Mouse (Mus musculus): Measurements from ENCODE around the gene Rps6ka2. TPM values are rescaled to one million over a fixed set of nuclear protein-coding genes. Genes with fewer than 3 reads are reported as not detected.
"Not testable (repeated sequence)": the region's sequence is repeated elsewhere in the genome, so short reads cannot be mapped to it uniquely, and the experiment has no call there.

The Rps6ka2 gene
- 18.7 and 22.5 TPM in 2 replicates for polyA plus RNA-seq (2015; fragmentation: Nextera tagmentation; extraction: Ambion mirVana)

GRCm38 (mm10) chr17:7169627-7170303, at the start of gene Rps6ka2:
Gene Rps6ka2, plus strand, starts transcription at chr17:7170115.
- Histone ChIP-seq H3K4me1 (ENCODE audit: insufficient read depth, low read length) (peaks cover 32% of the 10 kb centered on the region), H3K36me3 (ENCODE audit: insufficient read depth, low read length) (no peaks in the 10 kb centered on the region), H3K27me3 (ENCODE audit: insufficient read depth, low read length) (no peaks in the 10 kb centered on the region), H3K9ac (replicated peaks; ENCODE audit: low read length) (peak within 1 kb of the TSS; percentile 79), H3K27ac (ENCODE audit: low read length) (peak within 1 kb of the TSS; percentile 94), H3K4me2 (replicated peaks; ENCODE audit: low read depth, low read length) (peak within 1 kb of the TSS; percentile 79), H3K9me3 (ENCODE audit: low read length) (no peaks in the 10 kb centered on the region), H3K4me3 (ENCODE audit: low read length) (peak within 1 kb of the TSS; percentile 84)
- WGBS = under 1% methylated on average over 56 of the region's 56 CpGs
- peak; percentile 100 for ATAC-seq (ENCODE audit: low FRiP score, low TSS enrichment)

- not testable (repeated sequence) for H3K9ac ChIP-seq (replicated peaks; ENCODE audit: low read length); H3K4me3 ChIP-seq (ENCODE audit: low read length); H3K9me3 ChIP-seq (ENCODE audit: low read length); ATAC-seq (ENCODE audit: low FRiP score, low TSS enrichment); H3K27me3 ChIP-seq (ENCODE audit: insufficient read depth, low read length); H3K4me1 ChIP-seq (ENCODE audit: insufficient read depth, low read length); H3K4me2 ChIP-seq (replicated peaks; ENCODE audit: low read depth, low read length); H3K36me3 ChIP-seq (ENCODE audit: insufficient read depth, low read length); H3K27ac ChIP-seq (ENCODE audit: low read length)
- 90% methylated on average over 3 of the region's 3 CpGs for WGBS
Observed at GRCm38 (mm10) chr17:7120835-7121234, 49.1 kb upstream of the Rps6ka2 start.

- H3K27me3 ChIP-seq (ENCODE audit: insufficient read depth, low read length); H3K4me2 ChIP-seq (replicated peaks; ENCODE audit: low read depth, low read length); H3K9me3 ChIP-seq (ENCODE audit: low read length); H3K27ac ChIP-seq (ENCODE audit: low read length); H3K4me3 ChIP-seq (ENCODE audit: low read length); H3K4me1 ChIP-seq (ENCODE audit: insufficient read depth, low read length); H3K36me3 ChIP-seq (ENCODE audit: insufficient read depth, low read length); H3K9ac ChIP-seq (replicated peaks; ENCODE audit: low read length): not testable (repeated sequence)
- WGBS = 36% methylated on average over 11 of the region's 11 CpGs
- ATAC-seq (ENCODE audit: low FRiP score, low TSS enrichment) = peak; percentile 53
Observed at GRCm38 (mm10) chr17:7122554-7122953, 47.4 kb upstream of the Rps6ka2 start.

- H3K9ac ChIP-seq (replicated peaks; ENCODE audit: low read length); H3K27me3 ChIP-seq (ENCODE audit: insufficient read depth, low read length); H3K9me3 ChIP-seq (ENCODE audit: low read length); H3K4me2 ChIP-seq (replicated peaks; ENCODE audit: low read depth, low read length); H3K27ac ChIP-seq (ENCODE audit: low read length); H3K36me3 ChIP-seq (ENCODE audit: insufficient read depth, low read length); ATAC-seq (ENCODE audit: low FRiP score, low TSS enrichment); H3K4me3 ChIP-seq (ENCODE audit: low read length); H3K4me1 ChIP-seq (ENCODE audit: insufficient read depth, low read length): not testable (repeated sequence)
- 25% methylated on average over 6 of the region's 10 CpGs for WGBS
Observed at GRCm38 (mm10) chr17:7126475-7126874, 43.4 kb upstream of the Rps6ka2 start.

GRCm38 (mm10) chr17:7134002-7134401, 35.9 kb upstream of the Rps6ka2 start:
- H3K36me3 ChIP-seq (ENCODE audit: insufficient read depth, low read length); H3K9ac ChIP-seq (replicated peaks; ENCODE audit: low read length); H3K9me3 ChIP-seq (ENCODE audit: low read length); H3K4me1 ChIP-seq (ENCODE audit: insufficient read depth, low read length); H3K4me3 ChIP-seq (ENCODE audit: low read length); H3K4me2 ChIP-seq (replicated peaks; ENCODE audit: low read depth, low read length); ATAC-seq (ENCODE audit: low FRiP score, low TSS enrichment); H3K27ac ChIP-seq (ENCODE audit: low read length); H3K27me3 ChIP-seq (ENCODE audit: insufficient read depth, low read length): not testable (repeated sequence)
- WGBS = no CpG with 5 or more reads among the region's 7 CpGs

- H3K27me3 ChIP-seq (ENCODE audit: insufficient read depth, low read length); H3K4me3 ChIP-seq (ENCODE audit: low read length); H3K4me2 ChIP-seq (replicated peaks; ENCODE audit: low read depth, low read length); ATAC-seq (ENCODE audit: low FRiP score, low TSS enrichment); H3K36me3 ChIP-seq (ENCODE audit: insufficient read depth, low read length); H3K27ac ChIP-seq (ENCODE audit: low read length); H3K4me1 ChIP-seq (ENCODE audit: insufficient read depth, low read length); H3K9ac ChIP-seq (replicated peaks; ENCODE audit: low read length); H3K9me3 ChIP-seq (ENCODE audit: low read length): not testable (repeated sequence)
- WGBS = 96% methylated on average over 7 of the region's 8 CpGs
Observed at GRCm38 (mm10) chr17:7135277-7135676, 34.6 kb upstream of the Rps6ka2 start.

GRCm38 (mm10) chr17:7138186-7138925, 31.6 kb upstream of the Rps6ka2 start:
- H3K9me3 ChIP-seq (ENCODE audit: low read length) = no peaks in the 10 kb centered on the region
- no peak overlapping the region for H3K4me2 ChIP-seq (replicated peaks; ENCODE audit: low read depth, low read length)
- no peak for ATAC-seq (ENCODE audit: low FRiP score, low TSS enrichment)
- no peaks in the 10 kb centered on the region for H3K4me1 ChIP-seq (ENCODE audit: insufficient read depth, low read length)
- H3K27ac ChIP-seq (ENCODE audit: low read length) = no peak overlapping the region
- 82% methylated on average over 21 of the region's 21 CpGs for WGBS
- H3K4me3 ChIP-seq (ENCODE audit: low read length) = no peak overlapping the region
- H3K27me3 ChIP-seq (ENCODE audit: insufficient read depth, low read length) = no peaks in the 10 kb centered on the region
- no peak overlapping the region for H3K9ac ChIP-seq (replicated peaks; ENCODE audit: low read length)
- H3K36me3 ChIP-seq (ENCODE audit: insufficient read depth, low read length) = no peaks in the 10 kb centered on the region

- H3K9ac ChIP-seq (replicated peaks; ENCODE audit: low read length) = no peak overlapping the region
- no peaks in the 10 kb centered on the region for H3K9me3 ChIP-seq (ENCODE audit: low read length)
- no peaks in the 10 kb centered on the region for H3K36me3 ChIP-seq (ENCODE audit: insufficient read depth, low read length)
- H3K4me2 ChIP-seq (replicated peaks; ENCODE audit: low read depth, low read length) = no peak overlapping the region
- no peaks in the 10 kb centered on the region for H3K4me1 ChIP-seq (ENCODE audit: insufficient read depth, low read length)
- H3K27ac ChIP-seq (ENCODE audit: low read length) = no peak overlapping the region
- H3K4me3 ChIP-seq (ENCODE audit: low read length) = no peak overlapping the region
- 80% methylated on average over 10 of the region's 10 CpGs for WGBS
- H3K27me3 ChIP-seq (ENCODE audit: insufficient read depth, low read length) = no peaks in the 10 kb centered on the region
- ATAC-seq (ENCODE audit: low FRiP score, low TSS enrichment) = no peak
Observed at GRCm38 (mm10) chr17:7140399-7141174, 29.3 kb upstream of the Rps6ka2 start.

GRCm38 (mm10) chr17:7142367-7142766, 27.5 kb upstream of the Rps6ka2 start:
- H3K9ac ChIP-seq (replicated peaks; ENCODE audit: low read length) = no peak overlapping the region
- no peaks in the 10 kb centered on the region for H3K9me3 ChIP-seq (ENCODE audit: low read length)
- H3K4me3 ChIP-seq (ENCODE audit: low read length) = no peak overlapping the region
- H3K36me3 ChIP-seq (ENCODE audit: insufficient read depth, low read length) = no peaks in the 10 kb centered on the region
- H3K4me2 ChIP-seq (replicated peaks; ENCODE audit: low read depth, low read length) = no peak overlapping the region
- no peaks in the 10 kb centered on the region for H3K4me1 ChIP-seq (ENCODE audit: insufficient read depth, low read length)
- 48% methylated on average over 4 of the region's 4 CpGs for WGBS
- H3K27me3 ChIP-seq (ENCODE audit: insufficient read depth, low read length) = no peaks in the 10 kb centered on the region
- H3K27ac ChIP-seq (ENCODE audit: low read length) = no peak overlapping the region
- no peak for ATAC-seq (ENCODE audit: low FRiP score, low TSS enrichment)
